ENCODE assay signal across 15 mouse cellular contexts in genomic region chr5:89779823-89780222, GRCm38 (mm10).
"Had no signal": no experiment of that assay in that cellular context is flagged by ENCODE, and none has a peak within 500 bp of the region (broad histone marks: within the 10 kb centered on the region; RNA-seq: fewer than 3 reads in every experiment).

No protein-coding gene starts in this region.

- H3K4me3 ChIP-seq: neural tube, embryonic 12.5 days; neural tube, embryonic 13.5 days; neural tube, embryonic 15.5 days; stomach, embryonic 15.5 days had no signal

- DNase-seq: retina, postnatal 1 day; right cerebral cortex, adult 18-20 months; right cerebral cortex, postnatal 14 days; right cerebral cortex, postnatal 25 days; right cerebral cortex, postnatal 4 days; spleen, adult 18-20 months; thymus, adult 18-20 months; thymus, adult 2 months; thymus, postnatal 36 days; thymus, postnatal 4 days had no signal

- H3K27me3 ChIP-seq: neural tube, embryonic 12.5 days; neural tube, embryonic 13.5 days; neural tube, embryonic 15.5 days; stomach, embryonic 15.5 days had no signal

- H3K9me3 ChIP-seq: neural tube, embryonic 12.5 days; neural tube, embryonic 13.5 days; neural tube, embryonic 15.5 days; stomach, embryonic 15.5 days had no signal

- H3K36me3 ChIP-seq: neural tube, embryonic 12.5 days; neural tube, embryonic 13.5 days; neural tube, embryonic 15.5 days; stomach, embryonic 15.5 days had no signal

- H3K9ac ChIP-seq: neural tube, embryonic 12.5 days; neural tube, embryonic 13.5 days; neural tube, embryonic 15.5 days; stomach, embryonic 15.5 days had no signal

- H3K27ac ChIP-seq: neural tube, embryonic 12.5 days; neural tube, embryonic 13.5 days; neural tube, embryonic 15.5 days; stomach, embryonic 15.5 days; stomach, postnatal 0 days had no signal

- H3K4me1 ChIP-seq: neural tube, embryonic 15.5 days; stomach, embryonic 15.5 days had no signal
